Mouse (Mus musculus) olfactory bulb, adult 2 months (tissue): ENCODE data around the gene Lcn4. TPM values are rescaled to one million over a fixed set of nuclear protein-coding genes. Genes with fewer than 3 reads are reported as not detected.

ENCODE experiments used
- H3K27ac ChIP-seq: fragments of 200-500 bp; 2 replicates; pipeline ENCODE4 v1.5.1; 2012; ENCODE audit warnings: low read depth, low read length; ENCODE audit not compliant: insufficient read depth
- H3K4me1 ChIP-seq: fragments of 200-500 bp; 2 replicates; pipeline ENCODE4 v1.6.1; 2012; ENCODE audit warnings: low read length; ENCODE audit not compliant: control insufficient read depth, insufficient read depth
- H3K4me3 ChIP-seq: fragments of 200-500 bp; 2 replicates; pipeline ENCODE4 v1.5.1; 2012; ENCODE audit warnings: mild to moderate bottlenecking, low read depth, low read length, moderate library complexity; ENCODE audit not compliant: insufficient read depth
- CTCF ChIP-seq: fragments of 200-500 bp; IDR thresholded peaks from 2 replicates; pipeline ENCODE4 v1.5.1; 2012; ENCODE audit warnings: low read depth, mild to moderate bottlenecking, low read length, moderate library complexity; ENCODE audit not compliant: insufficient read depth
- POLR2A ChIP-seq: fragments of 200-500 bp; IDR thresholded peaks from 2 replicates; pipeline ENCODE4 v1.6.1; 2012; ENCODE audit warnings: mild to moderate bottlenecking, low read depth, low read length, moderate library complexity; ENCODE audit not compliant: insufficient read depth
- WGBS: fragments of 180-500 bp; shearing (Covaris S2); methylation state at CpG from one replicate; pipeline ENCODE4 v1.1.7; 2018; 5-methylcytosine and 5-hydroxymethylcytosine counted together
- polyA plus RNA-seq: library from polyadenylated mRNA; stranded (reverse); fragments of >200 nt; gene quantifications from 2 replicates; pipeline ENCODE4 v1.2.4, GENCODE M21; 2012; ENCODE audit warnings: low replicate concordance; ENCODE audit not compliant: missing spikeins, insufficient read depth, insufficient read length

Lcn4 gene
- polyA plus RNA-seq, 1 experiment: not detected

DNA sequence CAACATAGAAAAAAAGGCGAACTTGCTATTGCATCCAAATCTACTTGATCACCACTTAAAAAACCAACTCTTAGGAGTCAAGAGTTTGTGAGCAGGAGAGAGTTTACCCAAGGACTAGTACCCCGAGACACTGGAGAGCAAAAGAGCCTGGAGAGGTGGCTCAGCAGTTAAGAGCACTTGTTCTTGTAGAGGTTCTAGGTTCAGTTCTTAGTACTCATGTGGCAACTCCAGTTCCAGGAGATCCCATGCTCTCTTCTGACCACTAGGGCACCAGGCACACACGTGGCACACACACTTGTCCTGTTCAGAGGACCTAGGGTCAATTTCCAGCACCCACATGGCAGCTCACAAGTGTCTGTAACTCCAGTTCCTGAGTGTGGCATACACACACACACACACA, 45.0 kb downstream of the Lcn4 start:
- no peak overlapping the region for H3K27ac ChIP-seq
- H3K4me1 ChIP-seq: peaks cover 24% of the 10 kb centered on the region
- no peak for TF ChIP-seq POLR2A
- no peak for TF ChIP-seq CTCF
- no peak overlapping the region for H3K4me3 ChIP-seq
- 74% methylated on average over 3 of the region's 3 CpGs for WGBS

DNA sequence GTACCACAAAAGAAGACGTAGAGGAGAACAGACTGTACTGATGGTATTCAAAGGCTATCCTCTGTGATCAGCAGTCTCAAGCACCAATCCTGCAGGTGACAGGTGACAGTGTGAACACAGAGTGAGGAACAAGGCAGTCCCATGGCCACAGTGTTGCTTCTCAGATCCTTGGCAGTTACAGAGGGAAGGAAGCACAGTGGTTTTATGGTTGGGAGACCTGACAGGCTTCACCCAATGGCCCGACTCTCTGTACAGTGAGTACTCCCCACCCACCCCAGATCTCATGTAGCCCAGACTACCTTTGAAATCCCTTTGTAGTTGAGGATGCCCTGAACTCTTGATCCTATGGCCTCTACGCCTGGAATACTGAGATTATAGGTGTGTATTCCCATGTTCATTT, 45.7 kb downstream of the Lcn4 start:
- TF ChIP-seq CTCF (no peak), POLR2A (no peak)
- H3K4me3 ChIP-seq: no peak overlapping the region
- 93% methylated on average over 3 of the region's 3 CpGs for WGBS

DNA sequence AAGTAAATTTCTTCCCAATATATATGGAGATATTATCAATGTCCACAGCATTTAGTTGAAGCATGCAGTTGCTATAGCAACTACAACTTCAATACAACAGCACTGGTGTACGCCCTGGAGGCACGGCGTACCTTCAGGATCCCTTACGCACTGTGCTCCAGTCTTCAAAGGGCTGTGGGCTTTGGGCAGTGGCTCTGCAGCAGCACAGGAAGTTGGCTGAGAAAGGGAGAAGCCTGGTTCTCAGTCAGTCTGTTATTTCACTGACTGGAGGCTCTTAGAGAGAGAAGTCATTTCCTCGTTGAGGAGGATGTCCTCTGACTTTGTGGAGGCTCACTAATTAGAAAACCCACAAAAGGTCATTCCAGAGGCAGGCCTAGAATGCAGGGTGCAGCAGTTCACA, 48.1 kb downstream of the Lcn4 start:
- Histone ChIP-seq H3K4me1 (peaks cover 9% of the 10 kb centered on the region), H3K27ac (no peak overlapping the region), H3K4me3 (no peak overlapping the region)
- TF ChIP-seq CTCF: no peak
- TF ChIP-seq POLR2A: no peak
- WGBS: 70% methylated on average over 5 of the region's 5 CpGs

More for the DNA sequence above, 45.7 kb downstream of the Lcn4 start:
- Histone ChIP-seq H3K27ac (no peak overlapping the region), H3K4me1 (peaks cover 19% of the 10 kb centered on the region)

GRCm38 (mm10) chr2:26621246-26621645, 49.8 kb downstream of the Lcn4 start:
- TF ChIP-seq POLR2A: no peak
- TF ChIP-seq CTCF: no peak
- 34% methylated on average over 2 of the region's 2 CpGs for WGBS
- H3K27ac ChIP-seq: no peak overlapping the region
- peaks cover 5% of the 10 kb centered on the region; the same call in 1 of the 2 replicates for H3K4me1 ChIP-seq
- H3K4me3 ChIP-seq: no peak overlapping the region

GRCm38 (mm10) chr2:26617928-26618327, 53.2 kb downstream of the Lcn4 start:
- Histone ChIP-seq H3K27ac (no peak overlapping the region), H3K4me3 (no peak overlapping the region), H3K4me1 (peaks cover 5% of the 10 kb centered on the region; the same call in 1 of the 2 replicates)
- 59% methylated on average over 7 of the region's 7 CpGs for WGBS
- TF ChIP-seq POLR2A: no peak
- no peak for TF ChIP-seq CTCF

Other genes starting within 250 kb of the Lcn4 start
- 122 TPM in 1 of 2 replicates, not detected in the other for gene Sec16a, start 226.1 kb downstream of the Lcn4 start, polyA plus RNA-seq
- 48.1 TPM in 1 of 2 replicates, not detected in the other for gene Notch1, start 154.6 kb downstream of the Lcn4 start, polyA plus RNA-seq
- not detected in 2 replicates for gene Egfl7, start 91.3 kb downstream of the Lcn4 start, polyA plus RNA-seq
- not detected in 2 replicates for gene Gm20532, start 84.6 kb downstream of the Lcn4 start, polyA plus RNA-seq
- gene Agpat2, start 66.9 kb downstream of the Lcn4 start, polyA plus RNA-seq: not detected in 2 replicates
- not detected in 2 replicates for gene Fam69b, start 42.8 kb downstream of the Lcn4 start, polyA plus RNA-seq
- not detected in 2 replicates for gene Abo, start 193.7 kb upstream of the Lcn4 start, polyA plus RNA-seq
- gene Surf6, start 231.6 kb upstream of the Lcn4 start, polyA plus RNA-seq: not detected in 2 replicates
- gene Med22, start 239.4 kb upstream of the Lcn4 start, polyA plus RNA-seq: not detected in 2 replicates
- not detected in 2 replicates for gene Rpl7a, start 239.5 kb upstream of the Lcn4 start, polyA plus RNA-seq
- gene Surf2, start 245.1 kb upstream of the Lcn4 start, polyA plus RNA-seq: not detected in 2 replicates
- not detected in 2 replicates for gene Surf1, start 245.2 kb upstream of the Lcn4 start, polyA plus RNA-seq